Mouse (Mus musculus): ENCODE measurements at regions not wholly inside any gene's neighbourhood (a gene's known extent, or its start where the extent isn't known, plus 50 kb on each side); places are given as distances from the start of the nearest gene placed in this dataset.

DNA sequence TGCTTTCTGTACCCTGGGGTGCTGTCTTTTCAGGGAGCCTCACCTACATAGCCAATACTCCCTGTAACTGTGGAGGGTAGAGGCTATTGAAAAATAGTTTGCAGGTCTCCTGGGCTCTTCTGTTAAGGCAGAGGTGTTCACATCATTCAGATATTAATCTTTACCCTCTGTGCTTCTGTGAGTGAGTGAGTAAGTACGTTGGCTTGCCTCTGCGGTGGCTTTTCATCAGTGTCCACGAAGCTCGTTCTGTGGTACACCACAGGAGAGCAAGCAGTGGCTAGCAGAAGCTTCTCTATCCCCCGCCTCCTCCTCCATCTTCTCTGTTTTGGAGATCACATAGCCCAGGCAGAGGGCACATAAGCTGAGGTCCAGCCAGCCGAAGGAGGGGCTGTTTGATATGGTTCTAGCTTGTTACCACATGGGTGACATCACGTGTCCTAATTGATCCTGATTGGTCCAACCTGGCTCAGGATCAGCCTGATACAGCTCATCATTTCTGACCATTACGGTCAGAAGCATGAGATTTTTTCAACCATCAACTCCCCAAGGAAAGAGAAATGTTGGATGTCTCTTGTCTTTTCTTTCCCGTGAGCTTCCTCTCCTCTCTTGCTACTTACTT, 680.6 kb upstream of the Car8 start:
- Histone ChIP-seq H3K4me3 (no peak overlapping the region), H3K27ac (no peak overlapping the region)
- intact Hi-C loops (cut with DNase I): no loop called here
- no peak for DNase-seq
- no peak for TF ChIP-seq CTCF (IDR thresholded peaks at IDR 0.05)

All from gastrocnemius, adult 2 months (tissue).